Mouse (Mus musculus): Measurements from ENCODE around the gene Cep55. TPM values are rescaled to one million over a fixed set of nuclear protein-coding genes. Genes with fewer than 3 reads are reported as not detected.

Cep55 gene
- polyA plus RNA-seq, 1 experiment, result 75.1 TPM

- Histone ChIP-seq H3K4me3 (ENCODE audit: low read depth, low read length) (no peak overlapping the region), H3K4me1 (ENCODE audit: control insufficient read depth, insufficient read depth, low read length) (peaks cover 5% of the 10 kb centered on the region), H3K9ac (ENCODE audit: low read depth, poor library complexity, severe bottlenecking) (no peak overlapping the region), H3K36me3 (ENCODE audit: control insufficient read depth, insufficient read depth, low read length, poor library complexity, severe bottlenecking) (no peaks in the 10 kb centered on the region), H3K27me3 (ENCODE audit: control insufficient read depth, insufficient read depth, low read length, poor library complexity, severe bottlenecking) (no peaks in the 10 kb centered on the region), H3K27ac (ENCODE audit: insufficient read depth, low read length) (no peak overlapping the region), H3K9me3 (replicated peaks; ENCODE audit: control insufficient read depth, insufficient read depth, low read length, poor library complexity, severe bottlenecking) (no peaks in the 10 kb centered on the region)
- 0 out of 2 replicates have a peak, but pooled peaks have one; percentile 14 for TF ChIP-seq EP300 (IDR thresholded peaks at IDR 0.05; ENCODE audit: insufficient read depth, low read depth, low read length)
- no peak for TF ChIP-seq POLR2A (IDR thresholded peaks at IDR 0.05; ENCODE audit: insufficient read depth, low read length)
These were observed 19.0 kb upstream of the Cep55 start for GRCm38 (mm10) chr19:38035766-38036165.

DNA sequence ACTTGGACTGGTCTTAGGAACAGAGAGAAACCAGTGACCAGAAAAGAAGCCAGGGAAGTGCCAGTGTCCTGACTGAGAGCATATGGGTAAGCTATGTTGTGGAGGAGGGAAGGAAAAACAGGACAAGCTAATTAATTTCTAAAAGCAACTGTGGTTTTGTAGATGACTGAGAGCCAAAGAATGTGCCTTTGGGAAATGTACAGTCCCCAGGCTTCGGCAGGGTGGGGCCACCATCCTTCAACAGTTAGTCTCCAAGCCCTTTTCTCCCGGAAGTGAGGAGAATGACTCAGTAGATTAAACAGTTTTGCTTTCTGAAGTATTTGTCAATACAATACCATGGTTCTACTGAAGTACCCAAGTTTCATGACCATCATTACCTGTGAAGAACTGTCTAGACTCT, 16.5 kb upstream of the Cep55 start:
- Histone ChIP-seq H3K27ac (ENCODE audit: insufficient read depth, low read length) (no peak overlapping the region; the same call in 1 of the 2 replicates), H3K4me3 (ENCODE audit: low read depth, low read length) (no peak overlapping the region), H3K4me1 (ENCODE audit: control insufficient read depth, insufficient read depth, low read length) (peaks cover 2% of the 10 kb centered on the region), H3K9me3 (replicated peaks; ENCODE audit: control insufficient read depth, insufficient read depth, low read length, poor library complexity, severe bottlenecking) (no peaks in the 10 kb centered on the region), H3K27me3 (ENCODE audit: control insufficient read depth, insufficient read depth, low read length, poor library complexity, severe bottlenecking) (no peaks in the 10 kb centered on the region), H3K9ac (ENCODE audit: low read depth, poor library complexity, severe bottlenecking) (no peak overlapping the region), H3K36me3 (ENCODE audit: control insufficient read depth, insufficient read depth, low read length, poor library complexity, severe bottlenecking) (no peaks in the 10 kb centered on the region)
- TF ChIP-seq CTCF (IDR thresholded peaks at IDR 0.05; ENCODE audit: low read depth, low read length), result no peak
- no peak for TF ChIP-seq POLR2A (IDR thresholded peaks at IDR 0.05; ENCODE audit: insufficient read depth, low read length)
- TF ChIP-seq EP300 (IDR thresholded peaks at IDR 0.05; ENCODE audit: insufficient read depth, low read depth, low read length), result no peak

DNA sequence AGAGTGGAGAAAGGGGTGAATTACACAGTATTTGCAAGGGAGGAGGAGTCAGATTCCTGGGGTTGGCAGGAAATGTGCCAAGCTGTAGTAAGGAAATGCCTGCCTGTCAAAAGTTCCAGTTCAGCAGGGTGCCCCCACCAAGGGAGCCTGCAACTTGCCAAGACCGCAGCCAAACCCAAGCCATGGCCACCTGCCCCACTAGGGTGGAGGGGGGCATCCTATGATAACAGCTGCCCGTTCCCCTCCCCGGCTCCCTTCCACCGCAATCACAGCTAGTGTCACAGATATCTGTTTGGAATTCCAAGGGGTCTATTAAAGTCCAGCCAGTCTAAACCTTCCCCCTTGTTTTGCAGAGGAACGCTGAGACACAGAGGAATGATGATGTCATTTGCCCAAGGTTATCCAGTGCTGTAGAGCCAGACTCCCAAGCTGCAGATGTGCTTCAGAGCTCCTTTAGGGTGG, 12.5 kb upstream of the Cep55 start:
- no peak overlapping the region for H3K27ac ChIP-seq (ENCODE audit: insufficient read depth, low read length)
- TF ChIP-seq EP300 (IDR thresholded peaks at IDR 0.05; ENCODE audit: insufficient read depth, low read depth, low read length) (no peak), CTCF (IDR thresholded peaks at IDR 0.05; ENCODE audit: low read depth, low read length) (no peak), POLR2A (IDR thresholded peaks at IDR 0.05; ENCODE audit: insufficient read depth, low read length) (no peak)
- H3K9me3 ChIP-seq (replicated peaks; ENCODE audit: control insufficient read depth, insufficient read depth, low read length, poor library complexity, severe bottlenecking), result no peaks in the 10 kb centered on the region; the same call in 1 of the 2 replicates
- H3K4me3 ChIP-seq (ENCODE audit: low read depth, low read length), result no peak overlapping the region
- H3K9ac ChIP-seq (ENCODE audit: low read depth, poor library complexity, severe bottlenecking), result no peak overlapping the region
- no peaks in the 10 kb centered on the region for H3K36me3 ChIP-seq (ENCODE audit: control insufficient read depth, insufficient read depth, low read length, poor library complexity, severe bottlenecking)
- no peaks in the 10 kb centered on the region for H3K27me3 ChIP-seq (ENCODE audit: control insufficient read depth, insufficient read depth, low read length, poor library complexity, severe bottlenecking)
- no peaks in the 10 kb centered on the region for H3K4me1 ChIP-seq (ENCODE audit: control insufficient read depth, insufficient read depth, low read length)

GRCm38 (mm10) chr19:38043281-38043981, 11.4 kb upstream of the Cep55 start, which contains the start of gene Myof:
TSS of gene Myof (minus strand) at chr19:38043577.
- no peak within 1 kb of the TSS for H3K27ac ChIP-seq (ENCODE audit: insufficient read depth, low read length)
- no peaks in the 10 kb centered on the region; the same call in 1 of the 2 replicates for H3K9me3 ChIP-seq (replicated peaks; ENCODE audit: control insufficient read depth, insufficient read depth, low read length, poor library complexity, severe bottlenecking)
- no peaks in the 10 kb centered on the region for H3K27me3 ChIP-seq (ENCODE audit: control insufficient read depth, insufficient read depth, low read length, poor library complexity, severe bottlenecking)
- H3K4me1 ChIP-seq (ENCODE audit: control insufficient read depth, insufficient read depth, low read length), result no peaks in the 10 kb centered on the region
- TF ChIP-seq POLR2A (IDR thresholded peaks at IDR 0.05; ENCODE audit: insufficient read depth, low read length) (no peak), CTCF (IDR thresholded peaks at IDR 0.05; ENCODE audit: low read depth, low read length) (no peak), EP300 (IDR thresholded peaks at IDR 0.05; ENCODE audit: insufficient read depth, low read depth, low read length) (no peak)
- peak within 1 kb of the TSS; percentile 37 for H3K9ac ChIP-seq (ENCODE audit: low read depth, poor library complexity, severe bottlenecking)
- no peaks in the 10 kb centered on the region for H3K36me3 ChIP-seq (ENCODE audit: control insufficient read depth, insufficient read depth, low read length, poor library complexity, severe bottlenecking)
- H3K4me3 ChIP-seq (ENCODE audit: low read depth, low read length), result peak within 1 kb of the TSS; percentile 64

GRCm38 (mm10) chr19:38045198-38045597, 9.6 kb upstream of the Cep55 start:
- TF ChIP-seq POLR2A (IDR thresholded peaks at IDR 0.05; ENCODE audit: insufficient read depth, low read length) (no peak), CTCF (IDR thresholded peaks at IDR 0.05; ENCODE audit: low read depth, low read length) (no peak), EP300 (IDR thresholded peaks at IDR 0.05; ENCODE audit: insufficient read depth, low read depth, low read length) (no peak)
- no peaks in the 10 kb centered on the region for H3K27me3 ChIP-seq (ENCODE audit: control insufficient read depth, insufficient read depth, low read length, poor library complexity, severe bottlenecking)
- no peaks in the 10 kb centered on the region; the same call in 1 of the 2 replicates for H3K9me3 ChIP-seq (replicated peaks; ENCODE audit: control insufficient read depth, insufficient read depth, low read length, poor library complexity, severe bottlenecking)
- no peaks in the 10 kb centered on the region for H3K4me1 ChIP-seq (ENCODE audit: control insufficient read depth, insufficient read depth, low read length)
- H3K36me3 ChIP-seq (ENCODE audit: control insufficient read depth, insufficient read depth, low read length, poor library complexity, severe bottlenecking), result no peaks in the 10 kb centered on the region
- no peak overlapping the region for H3K9ac ChIP-seq (ENCODE audit: low read depth, poor library complexity, severe bottlenecking)
- H3K27ac ChIP-seq (ENCODE audit: insufficient read depth, low read length), result no peak overlapping the region
- H3K4me3 ChIP-seq (ENCODE audit: low read depth, low read length), result no peak overlapping the region

DNA sequence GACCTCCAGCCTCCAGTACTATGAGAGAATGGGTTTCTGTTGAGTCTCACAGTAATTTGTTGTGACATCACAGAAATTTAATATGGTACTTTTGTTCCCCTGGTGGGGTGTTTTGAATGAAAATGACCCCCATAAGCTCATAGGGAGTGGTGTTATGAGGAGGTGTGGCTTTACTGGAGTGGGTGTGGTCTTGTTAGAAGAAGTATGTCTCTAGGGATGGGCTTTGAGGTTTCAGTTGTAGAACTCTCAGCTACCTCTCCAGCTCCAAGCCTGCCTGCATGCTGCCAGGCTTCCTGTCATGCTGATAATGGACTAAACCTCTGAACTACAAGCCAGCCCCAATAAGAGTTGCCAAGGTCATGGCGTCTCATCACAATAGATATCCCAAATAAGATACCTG, 5.1 kb upstream of the Cep55 start:
- no peaks in the 10 kb centered on the region for H3K36me3 ChIP-seq (ENCODE audit: control insufficient read depth, insufficient read depth, low read length, poor library complexity, severe bottlenecking)
- H3K4me1 ChIP-seq (ENCODE audit: control insufficient read depth, insufficient read depth, low read length), result no peaks in the 10 kb centered on the region
- H3K9ac ChIP-seq (ENCODE audit: low read depth, poor library complexity, severe bottlenecking), result no peak overlapping the region

More for the DNA sequence above, 5.1 kb upstream of the Cep55 start:
- no peak overlapping the region for H3K27ac ChIP-seq (ENCODE audit: insufficient read depth, low read length)
- no peak overlapping the region for H3K4me3 ChIP-seq (ENCODE audit: low read depth, low read length)
- TF ChIP-seq POLR2A (IDR thresholded peaks at IDR 0.05; ENCODE audit: insufficient read depth, low read length) (no peak), EP300 (IDR thresholded peaks at IDR 0.05; ENCODE audit: insufficient read depth, low read depth, low read length) (no peak), CTCF (IDR thresholded peaks at IDR 0.05; ENCODE audit: low read depth, low read length) (no peak)
- H3K27me3 ChIP-seq (ENCODE audit: control insufficient read depth, insufficient read depth, low read length, poor library complexity, severe bottlenecking), result no peaks in the 10 kb centered on the region
- H3K9me3 ChIP-seq (replicated peaks; ENCODE audit: control insufficient read depth, insufficient read depth, low read length, poor library complexity, severe bottlenecking), result no peaks in the 10 kb centered on the region; the same call in 1 of the 2 replicates
